Mouse (Mus musculus): ENCODE results near the gene Olfr1447.

The Olfr1447 gene

DNA sequence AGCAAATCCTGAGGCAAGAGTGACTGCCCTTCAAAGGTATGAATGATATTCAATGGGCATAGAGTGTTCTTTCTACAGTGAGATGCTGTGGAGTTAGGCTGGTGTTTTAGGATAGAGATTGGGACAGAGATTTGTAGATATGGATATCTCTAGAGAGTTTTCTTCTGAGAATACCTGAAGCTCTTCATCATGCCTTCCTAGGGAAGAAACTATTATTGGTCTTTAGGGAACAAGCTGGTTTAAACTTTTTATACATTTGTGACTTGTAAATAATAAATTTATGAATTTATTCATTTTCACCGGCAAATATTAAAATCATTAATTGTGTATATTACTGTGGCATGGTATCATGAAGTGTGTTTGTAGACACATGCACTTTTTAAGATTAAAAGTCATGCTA lies at the start of gene Olfr1447:
Gene Olfr1447, minus strand, starts transcription at position 101 of the 400 bp plus-strand sequence.
- DNase-seq (ENCODE audit: low spot score) = no peak

- DNase-seq (ENCODE audit: low spot score) = no peak
Observed at GRCm38 (mm10) chr19:12949958-12950357, 46.4 kb upstream of the Olfr1447 start, which contains the start of gene Olfr1450. Gene Olfr1450, plus strand, starts transcription at chr19:12950258.

- no peak for DNase-seq (ENCODE audit: low spot score)
Observed at GRCm38 (mm10) chr19:12930540-12930939, 27.0 kb upstream of the Olfr1447 start, which contains the start of gene Olfr1449. Gene Olfr1449, plus strand, starts transcription at chr19:12930840.

DNA sequence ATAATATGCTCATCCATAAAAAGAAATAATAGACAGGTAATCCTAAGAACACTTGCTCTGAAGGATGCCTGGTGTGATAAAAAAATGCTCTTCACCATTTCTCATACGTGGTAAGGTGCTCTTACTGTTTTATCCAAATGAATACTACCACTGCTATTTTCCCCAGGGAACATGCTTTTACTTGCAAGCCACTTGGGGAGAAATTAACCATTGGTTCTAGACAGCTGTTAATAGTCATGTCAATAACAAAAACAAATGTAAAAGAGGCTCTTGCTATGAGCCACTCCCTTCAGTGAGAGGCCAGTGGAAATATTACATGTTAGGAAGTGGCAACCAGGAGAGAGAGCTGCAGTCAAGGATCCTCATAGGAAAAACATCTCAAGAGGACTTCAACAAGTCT lies 20.8 kb upstream of the Olfr1447 start, which contains the start of gene Olfr1448:
Gene Olfr1448, minus strand, starts transcription at position 101 of the 400 bp plus-strand sequence.
- DNase-seq (ENCODE audit: low spot score) = no peak

DNA sequence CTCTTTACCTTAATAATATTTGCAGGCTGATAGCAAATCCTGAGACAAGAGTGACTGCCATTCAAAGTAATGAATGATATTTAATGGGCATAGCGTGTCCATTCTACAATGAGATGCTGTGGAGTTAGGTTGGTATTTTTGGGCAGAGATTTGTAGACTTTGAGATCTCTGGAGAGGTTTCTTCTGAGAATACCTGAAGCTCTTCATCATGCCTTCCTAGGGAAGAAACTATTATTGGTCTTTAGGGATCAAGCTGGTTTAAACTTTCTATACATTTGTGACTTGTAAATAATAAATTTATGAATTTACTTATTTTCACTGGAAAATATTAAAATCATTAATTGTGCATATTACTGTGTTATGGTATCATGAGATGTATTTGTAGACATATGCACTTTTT lies 10.1 kb downstream of the Olfr1447 start, which contains the start of gene Olfr1446:
Gene Olfr1446, minus strand, starts transcription at position 101 of the 400 bp plus-strand sequence.
- no peak for DNase-seq (ENCODE audit: low spot score)

- DNase-seq (ENCODE audit: low spot score) = no peak
Observed at GRCm38 (mm10) chr19:12883555-12883954, 20.0 kb downstream of the Olfr1447 start, which contains the start of gene Olfr1445. Gene Olfr1445, plus strand, starts transcription at chr19:12883855.

- no peak for DNase-seq (ENCODE audit: low spot score)
Observed at GRCm38 (mm10) chr19:12856983-12857382, 46.6 kb downstream of the Olfr1447 start, which contains the start of gene Olfr1444. Gene Olfr1444, plus strand, starts transcription at chr19:12857283.
